Mouse (Mus musculus): ENCODE measurements around the gene Adcy3.

Adcy3 gene

GRCm38 (mm10) chr12:4132941-4133846 lies at the start of gene Adcy3:
Gene Adcy3, plus strand, starts transcription at chr12:4133103.
- DNase-seq (ENCODE audit: low spot score) = no peak

GRCm38 (mm10) chr12:4083441-4083840 lies 49.5 kb upstream of the Adcy3 start:
- no peak for DNase-seq (ENCODE audit: low spot score)

- DNase-seq (ENCODE audit: low spot score) = peak; percentile 73
Observed at GRCm38 (mm10) chr12:4107383-4107782, 25.5 kb upstream of the Adcy3 start.

- DNase-seq (ENCODE audit: low spot score) = no peak
Observed at GRCm38 (mm10) chr12:4116132-4116531, 16.8 kb upstream of the Adcy3 start.

- no peak for DNase-seq (ENCODE audit: low spot score)
Observed at GRCm38 (mm10) chr12:4117136-4117535, 15.8 kb upstream of the Adcy3 start.

- no peak for DNase-seq (ENCODE audit: low spot score)
Observed at GRCm38 (mm10) chr12:4117579-4117978, 15.3 kb upstream of the Adcy3 start.

GRCm38 (mm10) chr12:4127346-4127745 lies 5.6 kb upstream of the Adcy3 start:
- DNase-seq (ENCODE audit: low spot score) = no peak

GRCm38 (mm10) chr12:4133847-4134212 lies 927 bp downstream of the Adcy3 start:
- no peak for DNase-seq (ENCODE audit: low spot score)

GRCm38 (mm10) chr12:4143179-4143578 lies 10.3 kb downstream of the Adcy3 start:
- DNase-seq (ENCODE audit: low spot score) = no peak

GRCm38 (mm10) chr12:4150936-4151335 lies 18.0 kb downstream of the Adcy3 start:
- no peak for DNase-seq (ENCODE audit: low spot score)

- peak; percentile 56 for DNase-seq (ENCODE audit: low spot score)
Observed at GRCm38 (mm10) chr12:4151969-4152368, 19.1 kb downstream of the Adcy3 start.

GRCm38 (mm10) chr12:4157466-4157865 lies 24.6 kb downstream of the Adcy3 start:
- no peak for DNase-seq (ENCODE audit: low spot score)

GRCm38 (mm10) chr12:4158179-4158578 lies 25.3 kb downstream of the Adcy3 start:
- no peak for DNase-seq (ENCODE audit: low spot score)

- peak; percentile 14 for DNase-seq (ENCODE audit: low spot score)
Observed at GRCm38 (mm10) chr12:4158868-4159632, 26.1 kb downstream of the Adcy3 start.

- peak; percentile 10 for DNase-seq (ENCODE audit: low spot score)
Observed at GRCm38 (mm10) chr12:4160322-4160721, 27.4 kb downstream of the Adcy3 start.

GRCm38 (mm10) chr12:4162886-4163285 lies 30.0 kb downstream of the Adcy3 start:
- peak; percentile 13 for DNase-seq (ENCODE audit: low spot score)

- no peak for DNase-seq (ENCODE audit: low spot score)
Observed at GRCm38 (mm10) chr12:4166970-4167369, 34.1 kb downstream of the Adcy3 start.

GRCm38 (mm10) chr12:4169058-4169457 lies 36.2 kb downstream of the Adcy3 start:
- no peak for DNase-seq (ENCODE audit: low spot score)

- no peak for DNase-seq (ENCODE audit: low spot score)
Observed at GRCm38 (mm10) chr12:4169622-4170021, 36.7 kb downstream of the Adcy3 start.

GRCm38 (mm10) chr12:4173108-4173790 lies 40.3 kb downstream of the Adcy3 start:
- no peak for DNase-seq (ENCODE audit: low spot score)

GRCm38 (mm10) chr12:4178839-4179238 lies 45.9 kb downstream of the Adcy3 start:
- DNase-seq (ENCODE audit: low spot score) = no peak

GRCm38 (mm10) chr12:4179671-4180233 lies 46.8 kb downstream of the Adcy3 start:
- DNase-seq (ENCODE audit: low spot score) = no peak
